Mouse (Mus musculus): ENCODE measurements around the gene Psmd9. TPM values are rescaled to one million over a fixed set of nuclear protein-coding genes. Genes with fewer than 3 reads are reported as not detected.

Psmd9 gene
- total RNA-seq, 1 experiment = 27.0 TPM

- in situ Hi-C loops (cut with MboI; ENCODE audit: low sequenced_read_pairs in 2 of 2, unreplicated experiment in 2 of 2) = no loop called here
These were observed 76.3 kb downstream of the Psmd9 start for GRCm38 (mm10) chr5:123245518-123245917.

GRCm38 (mm10) chr5:123251390-123251789 lies 82.2 kb downstream of the Psmd9 start:
- Histone ChIP-seq H3K4me3 (ENCODE audit: insufficient read depth in 1 of 2, low read depth in 1 of 2, low read length in 2 of 2, poor library complexity in 1 of 2, severe bottlenecking in 1 of 2) (no peak overlapping the region), H3K9me3 (ENCODE audit: control insufficient read depth, insufficient read depth, low read depth, low read length) (no peaks in the 10 kb centered on the region), H3K27ac (ENCODE audit: insufficient read depth, low read depth, low read length, poor library complexity, severe bottlenecking) (no peak overlapping the region), H3K4me1 (ENCODE audit: control insufficient read depth in 2 of 2, insufficient read depth in 2 of 2, low read length in 2 of 2, poor library complexity in 1 of 2) (0 out of 4 replicates have a peak, but pooled peaks cover 0 to 4% of the 10 kb centered on the region in 2 experiments), H3K36me3 (ENCODE audit: control insufficient read depth, insufficient read depth, low read length, poor library complexity, severe bottlenecking) (no peaks in the 10 kb centered on the region), H3K9ac (ENCODE audit: insufficient read depth, low read depth, low read length, poor library complexity, severe bottlenecking) (no peak overlapping the region)
- TF ChIP-seq ZNF384 (IDR thresholded peaks at IDR 0.05; ENCODE audit: low read depth, low read length) (no peak), CHD2 (IDR thresholded peaks at IDR 0.05; ENCODE audit: low read depth, low read length) (no peak), ZC3H11A (IDR thresholded peaks at IDR 0.05; ENCODE audit: borderline replicate concordance, low read depth, low read length) (no peak), HCFC1 (IDR thresholded peaks at IDR 0.05; ENCODE audit: borderline replicate concordance, insufficient read depth, low read length) (no peak), MAFK (IDR thresholded peaks at IDR 0.05; ENCODE audit: insufficient read depth, low read depth, low read length) (no peak)
- in situ Hi-C loops (cut with MboI; ENCODE audit: low sequenced_read_pairs in 2 of 2, unreplicated experiment in 2 of 2) = no loop called here
- DNase-seq (ENCODE audit: low read depth, low spot score) = no peak

More at GRCm38 (mm10) chr5:123245518-123245917, 76.3 kb downstream of the Psmd9 start:
- H3K9ac ChIP-seq (ENCODE audit: insufficient read depth, low read depth, low read length, poor library complexity, severe bottlenecking) = no peak overlapping the region
- no peaks in the 10 kb centered on the region for H3K9me3 ChIP-seq (ENCODE audit: control insufficient read depth, insufficient read depth, low read depth, low read length)
- H3K4me1 ChIP-seq (ENCODE audit: control insufficient read depth in 2 of 2, insufficient read depth in 2 of 2, low read length in 2 of 2, poor library complexity in 1 of 2) = 0 out of 4 replicates have a peak, but pooled peaks cover 0 to 2% of the 10 kb centered on the region in 2 experiments
- peaks cover 5% of the 10 kb centered on the region; the same call in 1 of the 2 replicates for H3K36me3 ChIP-seq (ENCODE audit: control insufficient read depth, insufficient read depth, low read length, poor library complexity, severe bottlenecking)
- H3K27ac ChIP-seq (ENCODE audit: insufficient read depth, low read depth, low read length, poor library complexity, severe bottlenecking) = no peak overlapping the region
- peak; percentile 50 for DNase-seq (ENCODE audit: low read depth, low spot score)
- H3K4me3 ChIP-seq (ENCODE audit: insufficient read depth in 1 of 2, low read depth in 1 of 2, low read length in 2 of 2, poor library complexity in 1 of 2, severe bottlenecking in 1 of 2) = no peak overlapping the region
- TF ChIP-seq ZNF384 (IDR thresholded peaks at IDR 0.05; ENCODE audit: low read depth, low read length) = no peak
- no peak for TF ChIP-seq CHD2 (IDR thresholded peaks at IDR 0.05; ENCODE audit: low read depth, low read length)
- TF ChIP-seq MAFK (IDR thresholded peaks at IDR 0.05; ENCODE audit: insufficient read depth, low read depth, low read length) = no peak
- no peak for TF ChIP-seq HCFC1 (IDR thresholded peaks at IDR 0.05; ENCODE audit: borderline replicate concordance, insufficient read depth, low read length)
- TF ChIP-seq ZC3H11A (IDR thresholded peaks at IDR 0.05; ENCODE audit: borderline replicate concordance, low read depth, low read length) = no peak

GRCm38 (mm10) chr5:123251834-123252233 lies 82.6 kb downstream of the Psmd9 start, which contains the start of gene Wdr66:
Wdr66 (plus strand) TSS chr5:123252102.
- H3K9ac ChIP-seq (ENCODE audit: insufficient read depth, low read depth, low read length, poor library complexity, severe bottlenecking) = no peak within 1 kb of the TSS
- no peaks in the 10 kb centered on the region for H3K9me3 ChIP-seq (ENCODE audit: control insufficient read depth, insufficient read depth, low read depth, low read length)

GRCm38 (mm10) chr5:123256841-123257755 lies 87.9 kb downstream of the Psmd9 start:
- Histone ChIP-seq H3K4me3 (ENCODE audit: insufficient read depth in 1 of 2, low read depth in 1 of 2, low read length in 2 of 2, poor library complexity in 1 of 2, severe bottlenecking in 1 of 2) (no peak overlapping the region), H3K9ac (ENCODE audit: insufficient read depth, low read depth, low read length, poor library complexity, severe bottlenecking) (no peak overlapping the region), H3K36me3 (ENCODE audit: control insufficient read depth, insufficient read depth, low read length, poor library complexity, severe bottlenecking) (no peaks in the 10 kb centered on the region), H3K4me1 (ENCODE audit: control insufficient read depth in 2 of 2, insufficient read depth in 2 of 2, low read length in 2 of 2, poor library complexity in 1 of 2) (peaks cover 0 to 4% of the 10 kb centered on the region in 2 experiments; a peak in 2 of 4 replicates), H3K27ac (ENCODE audit: insufficient read depth, low read depth, low read length, poor library complexity, severe bottlenecking) (no peak overlapping the region), H3K9me3 (ENCODE audit: control insufficient read depth, insufficient read depth, low read depth, low read length) (no peaks in the 10 kb centered on the region)
- no peak for DNase-seq (ENCODE audit: low read depth, low spot score)
- TF ChIP-seq MAFK (IDR thresholded peaks at IDR 0.05; ENCODE audit: insufficient read depth, low read depth, low read length) (no peak), ZC3H11A (IDR thresholded peaks at IDR 0.05; ENCODE audit: borderline replicate concordance, low read depth, low read length) (no peak), HCFC1 (IDR thresholded peaks at IDR 0.05; ENCODE audit: borderline replicate concordance, insufficient read depth, low read length) (no peak), ZNF384 (IDR thresholded peaks at IDR 0.05; ENCODE audit: low read depth, low read length) (no peak), CHD2 (IDR thresholded peaks at IDR 0.05; ENCODE audit: low read depth, low read length) (no peak)
- in situ Hi-C loops (cut with MboI; ENCODE audit: low sequenced_read_pairs in 2 of 2, unreplicated experiment in 2 of 2) = no loop called here

More at GRCm38 (mm10) chr5:123251834-123252233, 82.6 kb downstream of the Psmd9 start, which contains the start of gene Wdr66:
- 0 out of 4 replicates have a peak, but pooled peaks cover 0 to 4% of the 10 kb centered on the region in 2 experiments for H3K4me1 ChIP-seq (ENCODE audit: control insufficient read depth in 2 of 2, insufficient read depth in 2 of 2, low read length in 2 of 2, poor library complexity in 1 of 2)
- in situ Hi-C loops (cut with MboI; ENCODE audit: low sequenced_read_pairs in 2 of 2, unreplicated experiment in 2 of 2) = no loop called here
- DNase-seq (ENCODE audit: low read depth, low spot score) = peak; percentile 96
- H3K36me3 ChIP-seq (ENCODE audit: control insufficient read depth, insufficient read depth, low read length, poor library complexity, severe bottlenecking) = no peaks in the 10 kb centered on the region
- TF ChIP-seq CHD2 (IDR thresholded peaks at IDR 0.05; ENCODE audit: low read depth, low read length) = no peak
- no peak for TF ChIP-seq ZNF384 (IDR thresholded peaks at IDR 0.05; ENCODE audit: low read depth, low read length)
- no peak for TF ChIP-seq HCFC1 (IDR thresholded peaks at IDR 0.05; ENCODE audit: borderline replicate concordance, insufficient read depth, low read length)
- TF ChIP-seq MAFK (IDR thresholded peaks at IDR 0.05; ENCODE audit: insufficient read depth, low read depth, low read length) = no peak
- no peak for TF ChIP-seq ZC3H11A (IDR thresholded peaks at IDR 0.05; ENCODE audit: borderline replicate concordance, low read depth, low read length)
- no peak within 1 kb of the TSS; a peak in 1 of 4 replicates for H3K4me3 ChIP-seq (ENCODE audit: insufficient read depth in 1 of 2, low read depth in 1 of 2, low read length in 2 of 2, poor library complexity in 1 of 2, severe bottlenecking in 1 of 2)
- H3K27ac ChIP-seq (ENCODE audit: insufficient read depth, low read depth, low read length, poor library complexity, severe bottlenecking) = no peak within 1 kb of the TSS
